Mouse (Mus musculus) c-Kit-negative CD71-positive TER-119-positive erythroid progenitor cells, embryonic 14.5 days (primary cell): ENCODE measurements around the gene Pafah1b1.

Experiments used
- DNase-seq: peaks from one replicate; pipeline ENCODE4 v3.0.0-alpha.2; 2013; ENCODE audit warnings: low read depth, low spot score

The Pafah1b1 gene

GRCm38 (mm10) chr11:74662221-74662620, 62.2 kb downstream of the Pafah1b1 start:
- DNase-seq: no peak

DNA sequence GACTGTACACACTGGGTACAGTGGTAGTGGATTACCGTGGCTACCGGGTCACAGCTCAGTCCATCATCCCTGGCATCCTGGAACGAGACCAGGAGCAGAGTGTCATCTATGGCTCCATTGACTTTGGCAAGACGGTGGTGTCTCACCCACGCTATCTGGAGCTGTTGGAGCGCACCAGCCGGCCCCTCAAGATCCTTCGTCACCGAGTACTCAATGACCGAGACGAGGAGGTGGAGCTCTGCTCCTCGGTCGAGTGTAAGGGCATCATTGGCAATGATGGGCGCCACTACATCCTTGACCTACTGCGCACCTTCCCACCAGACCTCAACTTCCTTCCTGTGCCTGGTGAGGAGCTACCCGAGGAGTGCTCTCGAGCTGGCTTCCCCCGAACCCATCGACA, 62.8 kb downstream of the Pafah1b1 start:
- DNase-seq: no peak

- no peak for DNase-seq
Measured at GRCm38 (mm10) chr11:74660336-74660735, 64.1 kb downstream of the Pafah1b1 start.

DNA sequence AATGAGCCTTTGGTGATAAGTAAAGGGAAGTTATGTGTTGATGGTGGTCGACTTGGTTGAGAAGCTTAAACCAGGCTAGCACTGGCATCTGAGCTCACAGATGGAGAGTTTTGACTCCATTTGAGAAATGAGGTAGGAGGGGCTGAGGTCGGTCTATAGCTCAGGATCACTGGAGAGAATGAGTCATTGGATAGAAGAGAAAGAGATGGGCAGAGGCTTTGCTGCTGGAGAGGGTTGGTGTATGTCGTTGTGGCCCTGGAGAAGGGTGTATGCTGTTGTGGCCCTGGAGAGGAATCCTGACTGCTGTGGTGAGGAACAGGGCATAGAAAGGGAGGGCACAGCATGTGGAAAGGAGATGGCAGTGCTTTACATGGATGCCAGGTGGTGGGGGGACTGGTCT, 68.5 kb downstream of the Pafah1b1 start:
- DNase-seq: no peak

- DNase-seq: no peak
Measured at GRCm38 (mm10) chr11:74653385-74653784, 71.1 kb downstream of the Pafah1b1 start.

DNA sequence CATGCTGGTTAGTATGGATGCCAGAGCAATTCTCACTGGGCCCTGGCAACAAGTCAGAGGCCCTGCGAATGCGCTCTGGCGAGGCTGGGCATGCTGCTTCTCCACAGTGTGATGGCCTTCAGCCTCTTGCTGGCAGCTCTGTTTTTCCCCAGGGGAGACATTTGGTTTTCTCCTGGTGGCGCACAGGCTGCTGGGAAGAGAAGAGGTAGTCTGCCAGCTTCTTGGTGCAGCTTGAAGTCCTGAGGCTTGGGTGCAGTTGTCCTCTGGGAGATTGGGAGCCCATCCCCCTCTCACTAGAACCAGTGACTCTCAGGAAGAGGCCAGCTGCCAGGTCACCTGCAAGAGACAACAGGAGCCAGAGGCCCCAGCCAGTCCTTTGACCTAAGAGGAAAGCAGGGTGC, 71.7 kb downstream of the Pafah1b1 start:
- DNase-seq: no peak

DNA sequence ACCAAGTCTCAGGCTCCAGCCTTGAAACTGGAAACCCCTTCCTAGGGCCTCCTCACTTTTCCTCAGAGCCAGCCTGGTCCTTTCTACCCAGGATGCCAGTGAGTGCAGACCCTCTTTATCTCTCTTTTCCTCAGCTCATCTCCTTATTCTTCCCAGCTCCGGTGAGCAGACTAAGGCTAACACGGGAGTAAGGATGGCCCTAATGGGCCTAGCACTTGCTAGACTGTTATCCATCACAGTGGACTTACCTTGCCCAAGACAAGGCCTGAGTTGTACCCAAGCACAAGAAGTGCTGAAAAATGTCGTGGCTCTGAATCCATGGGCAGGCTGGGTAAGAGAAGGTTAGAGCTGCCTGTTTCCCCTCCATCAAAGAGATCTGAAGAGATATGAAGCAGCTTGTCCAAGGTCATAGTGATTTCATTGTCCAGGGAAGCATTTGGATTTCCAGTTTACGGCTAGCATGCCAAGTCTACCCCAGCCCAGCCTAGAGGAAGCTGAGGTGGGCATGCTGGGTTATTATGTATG, 73.8 kb downstream of the Pafah1b1 start:
- no peak for DNase-seq

GRCm38 (mm10) chr11:74649647-74650551, 74.6 kb downstream of the Pafah1b1 start:
- DNase-seq: no peak

- DNase-seq: peak; percentile 74
Measured at GRCm38 (mm10) chr11:74649095-74649646, 75.3 kb downstream of the Pafah1b1 start, which contains the start of gene Cluh. Cluh (plus strand) TSS chr11:74649495.

- DNase-seq: peak; percentile 22
Measured at GRCm38 (mm10) chr11:74648676-74649075, 75.8 kb downstream of the Pafah1b1 start.

GRCm38 (mm10) chr11:74647966-74648365, 76.5 kb downstream of the Pafah1b1 start:
- no peak for DNase-seq

DNA sequence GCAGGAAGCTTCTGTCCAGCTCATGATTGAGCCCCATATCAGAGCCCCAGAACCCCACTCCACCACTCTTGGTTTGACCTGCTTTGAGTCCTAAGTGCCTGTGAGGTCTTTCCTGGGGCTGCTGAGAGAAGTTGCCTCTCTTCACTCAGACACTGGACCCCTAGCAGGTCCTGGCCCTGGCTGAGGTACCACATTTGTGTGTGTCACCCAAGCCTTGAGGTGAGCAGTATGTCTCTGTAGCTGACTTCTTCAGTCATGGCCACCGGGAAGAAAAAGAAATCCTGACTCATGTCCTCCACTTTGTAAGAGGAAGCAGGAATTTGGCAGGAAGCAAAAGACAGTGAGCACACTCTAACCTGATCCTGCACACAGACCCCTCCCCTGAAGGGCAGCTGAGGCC, 84.8 kb downstream of the Pafah1b1 start:
- DNase-seq: no peak

DNA sequence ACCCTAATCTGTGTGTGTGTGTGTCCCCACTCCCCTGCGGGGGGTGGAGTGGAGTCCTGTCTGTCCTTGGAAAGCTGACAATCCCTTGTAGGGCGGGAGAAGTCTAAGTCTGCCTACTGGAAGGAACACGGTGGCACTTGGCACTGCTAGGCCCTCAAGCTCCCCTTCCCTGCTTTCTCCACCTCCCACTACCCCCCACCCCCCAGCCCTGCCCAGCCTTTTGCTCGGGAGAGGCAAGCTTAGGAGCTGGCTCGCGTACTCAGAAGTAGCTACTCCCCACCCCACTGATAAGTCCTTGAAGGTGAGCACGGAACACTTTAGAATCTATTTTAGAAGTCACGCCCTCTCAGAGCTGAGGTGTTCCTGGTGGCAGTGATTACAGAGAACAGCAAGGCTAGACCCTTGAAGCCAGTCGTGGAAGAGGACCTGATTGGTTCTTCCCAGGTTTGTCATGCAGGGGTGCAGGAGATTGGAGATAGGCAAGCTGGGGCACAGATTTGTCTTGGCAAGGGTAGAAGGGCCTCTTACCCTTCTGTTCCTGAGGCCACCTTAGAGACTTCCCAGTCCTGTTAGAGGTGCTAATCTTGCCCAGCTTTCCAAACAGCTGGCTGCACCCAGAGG, 85.6 kb downstream of the Pafah1b1 start:
- no peak for DNase-seq

GRCm38 (mm10) chr11:74637971-74638790, 86.3 kb downstream of the Pafah1b1 start:
- DNase-seq: no peak

- DNase-seq: no peak
Measured at GRCm38 (mm10) chr11:74637486-74637885, 87.0 kb downstream of the Pafah1b1 start.

DNA sequence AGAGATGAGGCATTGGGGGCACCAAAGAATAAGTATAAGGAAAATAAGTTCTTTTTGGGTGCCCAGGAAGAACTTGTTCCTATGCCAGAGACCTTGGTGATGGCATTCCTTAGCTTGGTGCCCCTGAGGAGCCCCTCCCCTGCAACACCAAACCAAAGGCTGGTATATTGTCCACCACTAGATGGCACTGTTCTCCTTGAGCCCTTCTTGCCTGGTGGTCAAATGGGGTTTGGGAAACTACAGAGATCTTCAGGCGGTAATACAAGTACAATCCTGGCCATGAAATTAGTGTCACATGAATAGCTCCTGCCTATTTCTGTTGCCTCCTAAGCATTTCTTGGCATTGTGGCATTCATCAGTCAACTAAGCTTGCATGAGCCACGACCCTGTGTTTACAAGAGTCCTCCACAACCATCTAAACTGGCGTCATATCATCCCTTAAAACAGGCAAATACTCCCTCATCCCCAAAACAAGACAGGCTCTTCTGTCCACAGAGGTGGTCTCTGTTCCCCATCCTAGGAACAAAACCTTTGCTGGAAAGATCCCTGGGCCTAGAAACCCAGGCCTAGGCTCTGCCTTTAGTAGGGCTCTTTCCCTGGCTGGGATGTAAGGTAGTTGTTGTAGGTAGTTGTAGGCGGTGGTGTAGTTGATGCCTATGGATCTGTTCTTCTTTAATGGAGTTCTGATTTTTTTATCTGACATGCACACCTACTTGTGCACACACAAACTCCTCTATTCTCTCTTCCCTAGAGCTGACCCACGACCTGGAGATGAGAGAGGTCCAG, 89.8 kb downstream of the Pafah1b1 start:
- peak; percentile 43 for DNase-seq

GRCm38 (mm10) chr11:74631880-74632789, 92.3 kb downstream of the Pafah1b1 start:
- no peak for DNase-seq

- DNase-seq: no peak
Measured at GRCm38 (mm10) chr11:74627481-74627880, 97.0 kb downstream of the Pafah1b1 start.

DNA sequence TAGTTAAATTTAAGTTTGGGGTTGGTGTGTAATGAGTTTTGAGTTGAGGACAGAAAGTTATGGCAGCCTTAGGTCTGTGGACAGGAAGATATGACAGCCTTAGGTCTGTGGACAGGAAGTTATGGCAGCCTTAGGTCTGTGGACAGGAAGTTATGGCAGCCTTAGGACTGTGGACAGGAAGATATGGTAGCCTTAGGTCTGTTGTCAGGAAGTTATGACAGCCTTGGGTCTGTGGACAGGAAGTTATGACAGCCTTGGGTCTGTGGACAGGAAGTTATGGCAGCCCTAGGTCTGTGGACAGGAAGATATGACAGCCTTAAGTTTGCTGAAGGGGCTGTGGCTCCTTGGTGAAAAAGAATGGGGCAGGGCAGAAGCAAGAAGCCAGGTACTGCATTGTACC, 99.1 kb downstream of the Pafah1b1 start:
- DNase-seq: no peak
